Mouse (Mus musculus): ENCODE measurements around the gene Vps33a.
A peak's percentile ranks its signal among the peaks of the same experiment; 100 is the strongest.

Vps33a gene

DNA sequence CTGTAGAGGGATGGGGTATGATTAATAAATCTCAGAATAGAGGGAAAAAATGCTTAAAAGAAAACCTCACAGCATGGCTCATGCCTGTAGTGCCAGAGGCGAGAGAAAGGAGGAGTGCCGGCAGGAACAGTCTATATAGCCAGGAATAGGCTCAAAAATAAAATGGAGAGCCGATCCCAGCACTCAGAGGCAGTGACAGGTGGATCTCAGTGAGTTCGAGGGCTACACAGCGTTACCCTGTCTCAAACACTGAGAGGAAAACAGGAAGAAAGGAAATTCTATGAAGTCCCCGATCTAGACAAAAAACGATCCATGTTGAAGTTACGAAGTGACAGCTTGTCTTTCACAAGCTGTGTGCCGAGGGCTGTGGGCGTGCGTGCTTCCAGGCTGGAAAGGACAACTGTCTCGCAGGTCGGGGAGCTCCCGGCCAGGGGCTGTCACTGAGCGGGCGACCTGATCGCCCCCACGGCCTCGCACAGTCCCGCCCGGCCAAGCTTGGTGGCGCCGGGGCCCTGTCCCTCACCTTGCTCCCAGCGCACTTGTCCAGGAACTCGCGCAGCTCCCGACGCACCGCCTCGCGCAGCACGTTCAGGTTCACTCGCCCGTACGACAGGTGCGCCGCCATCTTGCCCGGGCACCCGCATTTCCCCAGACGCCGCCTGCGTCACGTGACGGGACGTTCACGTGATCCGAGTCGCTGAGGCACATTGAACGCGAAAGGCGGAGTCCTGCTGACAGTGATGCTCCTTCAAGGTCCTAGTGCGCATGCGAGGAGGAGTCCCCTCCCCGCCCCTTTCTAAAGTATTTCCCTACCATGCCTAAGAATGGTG is at the start of gene Vps33a:
Gene Vps33a (minus strand): TSS at position 682 of the 830 bp plus-strand sequence.
- peak; percentile 100 for DNase-seq (ENCODE audit: low read depth)

DNA sequence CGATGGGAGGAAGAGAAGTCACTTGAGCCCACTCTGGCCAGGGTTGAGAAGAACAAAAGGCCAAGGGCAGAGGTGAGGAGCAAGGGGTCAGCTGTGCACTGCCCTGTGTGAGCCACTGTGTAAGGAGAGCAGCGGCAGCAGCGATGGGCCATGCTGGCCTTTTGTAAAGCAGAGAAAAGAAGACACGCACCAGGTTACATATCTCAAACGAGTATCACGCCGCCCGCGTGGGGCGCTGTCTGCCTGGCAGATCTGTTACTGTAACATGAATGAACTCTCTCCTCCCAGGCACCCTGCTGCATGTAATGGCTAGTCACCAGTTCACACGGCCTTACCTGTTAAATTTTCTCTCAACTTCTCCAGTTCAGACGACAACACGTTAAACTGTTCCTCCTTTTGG is 49.6 kb upstream of the Vps33a start:
- DNase-seq (ENCODE audit: low read depth), result no peak

DNA sequence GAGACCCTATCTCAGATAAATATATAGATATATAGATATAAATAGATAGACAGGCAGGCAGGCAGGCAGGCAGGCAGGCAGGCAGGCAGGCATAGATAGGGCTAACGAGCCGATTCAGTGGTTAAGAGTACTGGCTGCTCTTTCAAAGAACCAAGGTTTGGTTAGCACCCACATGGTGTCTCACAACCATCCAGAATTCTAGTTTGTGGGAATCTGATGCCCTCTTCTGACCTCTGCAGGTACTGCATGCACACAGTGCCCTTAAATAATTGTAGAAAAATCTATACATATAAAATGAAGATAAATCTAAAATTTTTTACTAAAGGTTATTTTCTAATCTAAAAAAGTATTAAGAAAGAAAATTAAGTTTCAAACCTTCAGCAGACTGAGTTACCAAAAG is 45.7 kb upstream of the Vps33a start:
- peak; percentile 57 for DNase-seq (ENCODE audit: low read depth)

DNA sequence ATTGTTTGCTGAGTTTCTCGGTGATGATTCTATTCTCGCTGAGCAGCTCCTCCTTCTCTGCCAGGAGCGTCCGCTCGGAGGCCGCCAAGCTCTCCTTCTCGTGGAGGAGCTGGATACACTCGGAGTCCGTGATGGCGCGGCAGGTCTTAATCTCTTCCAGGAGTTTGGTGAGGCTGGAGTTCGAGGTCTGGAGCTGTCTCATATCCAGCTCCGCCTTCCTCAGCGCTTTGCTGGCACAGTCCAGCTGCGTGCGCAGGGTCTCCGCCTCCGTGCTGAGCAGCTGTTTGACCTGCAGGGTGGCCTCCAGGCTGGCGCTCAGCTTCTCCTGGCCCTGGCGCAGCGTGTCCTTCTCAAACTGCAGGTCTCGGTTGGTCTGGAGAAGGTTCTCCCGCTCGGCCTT is 41.4 kb upstream of the Vps33a start:
- DNase-seq (ENCODE audit: low read depth), result no peak

DNA sequence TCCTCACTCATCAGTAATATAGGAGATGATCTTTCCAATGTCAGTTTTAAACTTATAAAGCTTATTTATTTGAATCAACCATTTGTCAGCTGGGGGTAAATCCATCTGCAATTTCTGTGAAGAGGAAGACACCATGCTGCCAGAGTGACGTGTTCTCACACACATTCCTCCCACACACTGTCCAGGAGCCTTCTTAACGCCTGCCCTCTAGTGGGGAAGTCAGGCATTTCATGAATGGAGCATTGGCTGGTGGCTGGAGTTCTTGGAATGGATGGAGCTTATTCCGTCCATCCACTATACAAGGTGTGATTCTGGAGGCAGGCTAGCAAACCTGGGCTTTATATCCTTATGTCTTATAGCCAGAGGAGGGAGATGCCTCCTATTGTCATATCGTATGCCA is 37.0 kb upstream of the Vps33a start:
- DNase-seq (ENCODE audit: low read depth), result peak; percentile 89

DNA sequence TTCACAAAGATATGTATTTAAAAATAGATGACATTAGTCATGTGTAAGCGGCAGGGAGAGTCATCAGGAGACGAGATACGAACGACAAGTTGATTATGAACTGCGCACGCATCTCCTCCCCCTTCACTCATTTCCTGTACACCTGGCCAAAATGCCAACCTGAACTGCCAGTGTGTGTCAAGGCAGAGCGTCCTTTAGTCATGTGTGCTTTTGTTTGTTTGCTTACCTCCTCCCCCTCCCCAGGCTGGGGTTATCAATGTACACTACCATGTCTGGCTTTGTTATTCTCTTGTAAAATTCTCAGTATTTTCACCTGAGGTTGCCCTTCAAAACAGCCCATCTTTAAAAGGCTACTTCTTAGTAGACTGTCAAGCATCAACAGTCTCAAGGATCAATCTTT is 36.6 kb upstream of the Vps33a start:
- DNase-seq (ENCODE audit: low read depth), result no peak

DNA sequence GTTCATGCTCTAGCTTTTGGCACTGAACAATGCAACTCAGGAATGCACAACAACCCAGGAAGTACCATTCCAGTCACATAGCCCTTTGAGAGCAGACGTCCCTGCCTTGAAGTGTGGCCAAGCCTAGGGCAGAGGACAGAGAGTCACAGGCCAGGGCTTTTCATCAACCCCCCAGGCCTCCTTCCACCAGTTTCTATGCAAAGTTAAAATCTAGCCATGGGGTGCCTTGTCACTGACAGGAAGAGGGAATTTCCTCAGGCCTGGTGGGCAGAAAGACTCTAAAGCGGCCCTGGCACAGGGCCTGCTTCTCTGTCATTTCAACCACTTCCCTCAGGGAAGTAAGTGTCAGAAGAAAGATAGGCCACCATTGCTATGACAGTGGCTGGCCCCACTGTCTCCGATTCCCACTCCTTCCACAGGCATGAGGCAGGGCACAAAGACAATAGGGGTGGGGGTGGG is 34.4 kb upstream of the Vps33a start:
- no peak for DNase-seq (ENCODE audit: low read depth)

DNA sequence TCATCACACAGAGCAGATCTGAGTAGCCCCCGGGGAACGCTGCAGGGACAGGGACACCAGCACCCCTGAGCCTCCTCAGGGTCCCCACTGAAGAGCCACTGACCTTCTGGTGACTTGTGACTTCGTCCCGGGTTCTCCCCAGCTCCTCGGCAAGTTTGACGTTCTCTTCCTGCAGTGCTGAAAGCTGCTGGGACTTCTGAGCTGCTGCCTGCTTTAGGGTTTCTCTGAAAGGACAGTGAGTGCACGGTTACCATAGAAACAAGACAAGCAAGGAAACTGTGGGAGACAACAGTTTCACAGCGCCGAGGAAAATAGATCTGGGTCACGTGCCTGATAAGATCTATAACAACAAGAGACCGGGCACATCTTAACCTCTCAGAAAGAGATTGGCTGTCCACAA is 30.7 kb upstream of the Vps33a start:
- DNase-seq (ENCODE audit: low read depth), result no peak

DNA sequence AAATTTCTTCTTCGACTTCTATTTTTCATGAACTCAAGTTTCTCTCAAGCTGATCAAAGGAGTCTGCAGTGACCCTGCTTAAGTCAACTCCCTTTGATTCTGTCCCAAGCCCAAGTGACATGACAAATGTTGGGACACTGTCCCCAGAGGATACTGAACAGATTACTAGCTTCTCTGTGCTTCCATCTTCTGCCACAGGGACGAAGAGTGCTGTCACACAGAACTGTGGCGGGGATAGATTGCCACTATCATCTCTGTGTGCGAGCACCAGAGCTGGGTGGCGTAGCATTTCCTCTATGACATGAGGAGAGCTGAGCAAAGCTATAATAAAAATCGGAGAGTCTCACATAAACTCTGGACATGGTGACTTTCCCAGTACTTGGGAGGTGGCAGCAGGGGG is 29.3 kb upstream of the Vps33a start:
- no peak for DNase-seq (ENCODE audit: low read depth)

DNA sequence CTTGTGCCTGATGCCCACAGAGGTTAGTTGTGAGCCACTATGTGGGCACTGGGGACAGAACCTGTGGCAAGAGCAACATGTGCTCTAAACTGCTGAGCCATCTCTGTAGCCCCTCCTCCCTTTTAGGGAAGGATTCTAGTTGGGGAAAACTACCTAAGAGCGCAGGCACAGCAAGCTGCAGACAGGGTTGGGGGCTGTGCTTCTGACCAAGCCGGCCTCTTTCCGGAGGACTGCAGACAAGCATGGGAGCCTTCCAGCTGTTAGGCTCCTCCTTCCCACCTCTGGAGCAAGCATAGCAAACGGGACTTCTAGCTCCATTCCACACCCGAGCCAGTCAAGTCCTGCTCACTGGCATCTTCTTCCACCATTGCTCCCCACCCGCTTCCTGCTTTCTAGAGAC is 26.5 kb upstream of the Vps33a start:
- DNase-seq (ENCODE audit: low read depth), result no peak

DNA sequence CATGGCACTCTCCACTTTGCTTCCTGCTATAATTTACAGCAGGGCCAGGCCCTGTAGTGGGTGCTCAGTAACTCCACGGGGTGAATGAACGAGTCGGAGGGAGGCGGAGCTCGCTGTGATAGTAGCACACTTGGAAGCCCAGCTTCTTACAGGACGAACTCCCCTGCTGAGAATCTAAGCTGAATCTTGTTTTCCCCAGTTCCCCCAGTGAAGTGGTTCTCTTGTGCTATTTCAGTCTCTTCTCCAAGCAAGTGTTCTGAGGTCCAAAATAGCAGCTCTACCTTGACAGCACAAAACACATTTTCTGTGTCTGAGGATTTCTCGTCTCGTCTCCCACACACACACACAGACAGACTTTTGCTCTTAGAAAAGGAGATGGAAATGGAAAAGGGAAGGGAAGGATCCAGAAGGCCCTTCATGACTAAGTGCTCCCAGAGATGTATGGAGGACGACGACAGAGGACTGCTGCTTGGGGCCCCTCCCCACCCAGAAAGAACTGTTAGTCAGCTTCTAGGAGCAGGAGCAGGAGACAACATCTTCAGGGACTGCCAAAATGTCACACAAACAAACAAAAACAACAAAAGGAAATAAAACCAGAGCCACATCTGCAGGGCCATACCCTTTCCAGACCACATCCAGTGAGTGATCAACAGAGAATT is 20.9 kb upstream of the Vps33a start:
- DNase-seq (ENCODE audit: low read depth), result no peak

DNA sequence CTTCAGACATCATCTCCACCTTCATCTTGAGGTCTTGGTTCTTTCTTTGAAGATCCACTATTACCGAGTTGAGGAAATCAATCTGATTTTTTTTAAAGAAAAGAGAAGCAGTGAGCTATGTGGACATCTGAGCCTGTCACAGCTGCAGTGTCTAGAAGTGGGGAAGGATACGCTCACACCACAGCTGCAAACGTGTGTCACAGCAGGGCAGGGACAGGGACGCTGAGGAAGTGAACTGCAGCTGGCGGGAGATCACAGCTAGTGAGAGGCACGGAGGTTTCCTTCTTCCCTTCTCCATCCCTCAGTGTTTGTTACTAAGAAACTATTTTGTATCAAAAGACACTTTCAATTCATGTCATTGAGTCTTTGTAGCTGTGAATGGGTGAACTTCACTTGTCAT is 7.2 kb upstream of the Vps33a start:
- DNase-seq (ENCODE audit: low read depth), result no peak

DNA sequence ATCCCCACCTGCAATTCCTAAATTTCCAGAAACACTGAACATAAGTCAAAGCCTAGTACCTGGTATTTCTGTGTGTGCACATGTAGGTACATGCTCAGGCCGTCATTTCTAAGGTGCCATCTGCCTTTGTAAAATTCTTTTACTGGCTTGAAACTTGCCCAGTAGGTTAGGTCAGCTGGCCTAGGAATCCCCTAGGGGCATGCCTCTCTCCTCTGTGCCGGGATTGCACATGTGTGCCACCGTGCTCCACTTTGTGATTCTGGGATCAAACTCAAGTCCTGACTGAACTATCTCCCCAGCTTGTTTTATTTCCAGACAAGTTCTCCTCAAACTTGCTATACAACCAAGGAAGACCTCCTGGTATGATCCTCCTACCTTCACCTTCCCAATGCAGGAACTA is 3.9 kb upstream of the Vps33a start:
- DNase-seq (ENCODE audit: low read depth), result no peak

DNA sequence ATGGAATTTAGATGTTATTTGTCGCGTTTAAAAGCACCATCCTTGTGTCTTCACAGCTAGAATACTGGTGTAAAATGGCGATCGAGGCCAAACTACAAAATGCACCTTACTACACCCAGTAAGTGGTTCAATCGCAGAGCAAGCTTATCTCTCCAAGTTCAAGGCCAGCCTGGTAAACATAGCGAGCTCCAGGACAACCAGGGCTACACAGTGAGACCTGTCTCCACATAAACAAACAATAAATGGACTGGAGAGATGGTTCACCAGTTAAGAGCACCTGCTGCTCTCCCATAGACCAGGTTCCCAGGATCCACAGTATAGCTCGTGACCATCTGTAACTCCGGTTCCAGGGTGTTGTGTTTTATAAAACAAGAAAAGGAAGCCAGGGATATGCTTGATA is 524 bp upstream of the Vps33a start:
- peak; percentile 12 for DNase-seq (ENCODE audit: low read depth)

DNA sequence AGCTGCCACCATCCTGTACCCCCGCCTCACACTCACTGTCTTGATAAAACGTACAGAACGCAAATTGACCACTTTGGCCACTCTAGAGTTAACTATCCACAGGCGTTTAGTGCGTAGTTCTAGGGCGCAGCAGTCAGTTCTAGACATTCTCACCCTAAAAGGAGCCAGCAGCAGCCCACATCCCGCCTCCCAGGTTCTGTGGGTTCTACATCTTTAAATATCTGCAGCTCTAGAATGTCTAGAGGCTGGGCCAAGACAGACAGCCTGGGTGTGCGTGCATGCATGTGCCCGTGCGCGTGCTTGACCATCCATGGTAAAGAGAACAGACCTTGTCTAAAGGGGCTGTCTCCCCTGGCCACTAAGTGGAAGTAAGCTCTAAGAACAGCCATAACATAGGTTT is 11.7 kb downstream of the Vps33a start:
- no peak for DNase-seq (ENCODE audit: low read depth)

DNA sequence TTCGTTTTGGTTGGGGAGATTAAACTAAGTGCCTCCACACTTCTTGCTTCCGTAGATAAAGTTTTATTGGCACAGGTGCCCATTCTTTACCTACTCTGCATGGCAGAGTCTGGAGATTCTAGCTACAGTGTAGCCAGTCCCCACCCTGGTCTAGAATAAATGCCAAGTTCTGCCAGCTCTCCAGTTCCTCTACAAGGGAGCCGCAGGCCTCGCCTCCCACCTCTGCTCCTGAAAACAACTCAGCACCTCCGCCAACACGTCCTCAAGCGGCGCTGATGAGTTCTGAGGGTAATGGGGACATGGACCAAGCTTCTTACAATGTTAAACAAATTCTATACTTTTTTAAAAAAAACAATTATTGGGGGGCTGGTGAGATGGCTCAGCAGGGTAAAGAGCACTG is 13.2 kb downstream of the Vps33a start:
- no peak for DNase-seq (ENCODE audit: low read depth)

DNA sequence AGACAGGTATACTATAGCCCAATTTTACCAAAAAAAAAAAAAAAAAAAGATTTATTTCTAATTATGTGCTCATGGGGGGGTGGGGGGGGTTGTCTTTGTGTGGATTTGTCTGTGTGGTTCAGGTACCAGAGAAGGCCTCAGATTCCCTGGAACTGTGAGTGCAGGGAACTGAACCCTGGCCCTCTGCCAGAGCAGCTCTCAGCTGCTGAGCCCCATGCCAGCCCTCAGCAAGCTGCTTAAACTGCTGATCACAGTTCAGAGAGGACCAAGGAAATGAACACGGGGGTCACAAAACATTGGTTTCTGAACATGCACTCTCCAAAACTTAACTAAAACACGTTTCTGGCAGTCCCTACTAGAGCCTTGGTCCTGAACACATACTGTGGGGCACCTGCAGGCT is 16.4 kb downstream of the Vps33a start:
- DNase-seq (ENCODE audit: low read depth), result peak; percentile 5

DNA sequence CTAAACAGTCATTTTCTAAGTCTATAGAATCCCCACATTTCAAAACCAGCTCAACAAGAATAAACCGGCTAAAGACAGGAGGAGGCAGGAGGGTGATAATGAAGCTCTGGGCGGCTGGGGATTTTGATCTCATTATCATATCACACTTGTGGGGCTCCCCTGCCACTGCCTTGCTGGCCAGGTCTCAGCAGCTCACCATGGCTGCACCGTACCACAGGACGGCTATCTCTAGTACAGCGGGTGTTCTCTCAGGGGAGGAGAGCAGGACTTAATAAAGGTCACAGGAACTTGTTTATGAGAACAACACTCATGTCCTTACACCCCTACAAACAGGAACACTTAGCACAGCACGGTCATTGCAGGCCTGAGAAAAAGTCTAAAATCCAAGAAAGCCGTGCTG is 17.1 kb downstream of the Vps33a start:
- no peak for DNase-seq (ENCODE audit: low read depth)

DNA sequence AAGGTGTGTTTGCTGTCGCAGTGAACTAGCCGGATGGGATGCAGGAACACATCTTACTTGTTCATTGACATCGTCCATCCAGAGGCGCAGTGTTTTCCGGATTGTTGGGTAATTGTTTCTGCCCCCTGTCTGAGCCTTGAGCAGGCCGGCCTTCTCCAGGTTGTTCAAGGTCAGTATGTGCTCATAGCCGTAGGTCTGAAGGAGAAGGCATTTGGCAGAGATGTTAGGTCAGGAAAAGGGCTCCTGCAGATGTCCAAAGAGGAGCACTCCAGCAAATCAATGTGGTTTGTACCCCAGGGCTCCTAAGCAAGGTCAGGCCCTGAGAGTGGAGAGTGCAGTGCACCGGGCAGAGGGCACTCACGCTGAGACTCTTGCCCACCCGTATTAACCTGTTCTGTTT is 39.0 kb downstream of the Vps33a start:
- DNase-seq (ENCODE audit: low read depth), result no peak

DNA sequence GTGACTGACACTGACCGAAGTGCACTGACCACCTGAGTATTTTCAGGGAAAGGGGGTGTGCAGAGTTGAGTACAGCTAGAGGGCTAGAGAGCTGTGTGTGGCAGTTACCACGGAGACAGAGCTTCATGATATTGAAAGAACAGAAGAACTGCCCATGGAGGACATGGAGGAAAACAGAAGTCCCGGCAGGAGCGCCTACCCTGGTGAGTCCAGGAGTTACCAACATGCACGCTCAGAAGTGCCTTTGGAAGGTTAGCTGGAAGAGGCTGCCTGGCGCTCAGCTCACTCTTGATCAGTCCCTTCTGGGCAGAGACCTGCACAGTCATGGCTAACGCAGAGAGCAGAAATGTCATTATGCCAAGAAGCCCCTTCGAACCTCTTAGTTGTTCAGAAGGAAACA is 42.8 kb downstream of the Vps33a start:
- no peak for DNase-seq (ENCODE audit: low read depth)

DNA sequence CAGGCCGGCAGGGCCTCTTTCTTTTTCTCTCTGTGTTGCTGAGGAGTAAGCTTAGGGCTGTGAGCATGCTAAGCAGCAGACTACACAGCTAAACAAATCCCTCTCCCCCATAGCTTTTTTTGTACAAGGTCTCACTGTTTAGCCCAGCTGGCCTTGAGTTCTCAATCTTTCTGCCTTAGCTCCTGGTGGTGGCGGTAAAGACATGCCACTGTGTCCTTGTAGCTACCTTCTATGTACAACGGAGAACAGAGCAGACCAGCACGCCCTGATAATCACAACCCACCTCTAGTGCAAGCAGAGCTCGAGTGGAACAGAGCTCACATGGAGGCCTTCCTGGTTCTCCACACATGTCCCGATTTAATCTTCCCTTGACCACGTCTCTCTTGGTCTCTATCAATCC is 44.2 kb downstream of the Vps33a start:
- no peak for DNase-seq (ENCODE audit: low read depth)

DNA sequence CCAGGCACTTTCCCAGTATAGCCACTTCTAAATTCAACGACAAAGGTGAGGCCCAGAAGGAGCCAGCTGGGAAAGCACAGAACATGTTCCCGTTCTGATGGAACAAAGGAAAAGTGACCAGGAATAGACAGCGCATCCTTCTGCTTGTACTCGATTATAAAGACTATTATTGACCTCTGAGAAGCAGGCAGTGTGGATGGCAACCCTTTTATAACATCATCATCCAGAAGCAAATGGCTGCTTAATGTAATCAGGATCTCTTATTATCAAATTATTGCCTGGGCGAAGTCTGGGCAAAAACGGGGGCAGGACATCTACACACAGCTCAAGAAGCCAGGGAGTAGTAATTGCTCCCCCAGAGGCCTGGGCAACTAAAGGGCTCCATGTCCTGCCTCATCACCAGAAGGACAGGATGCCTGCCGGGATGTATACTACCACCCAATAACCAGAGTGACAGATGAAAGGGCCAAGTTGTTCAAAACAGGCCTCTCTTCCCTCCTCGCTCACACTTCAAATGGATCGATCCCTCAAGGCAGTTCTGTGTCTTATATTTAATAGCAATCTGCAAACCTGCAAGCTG is 46.8 kb downstream of the Vps33a start:
- no peak for DNase-seq (ENCODE audit: low read depth)

DNA sequence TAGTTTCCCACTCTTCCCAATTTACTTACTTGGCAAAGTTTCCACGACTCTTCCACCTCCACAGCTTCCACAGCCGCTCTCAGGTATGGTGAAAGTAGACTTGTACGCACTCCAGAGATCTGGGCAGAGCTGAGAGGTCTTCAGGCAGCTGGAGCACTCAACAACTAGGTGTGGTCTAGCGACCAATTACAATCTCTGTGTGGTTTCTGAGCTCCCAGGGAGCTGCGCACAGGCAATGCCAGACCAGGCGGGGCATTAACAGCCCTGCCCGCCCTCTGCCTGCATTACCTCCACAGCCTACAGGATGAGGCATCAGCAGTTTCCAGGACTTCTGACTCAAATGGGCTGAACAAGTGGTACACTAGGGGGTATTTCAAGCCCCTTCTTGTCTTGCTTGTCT is 47.6 kb downstream of the Vps33a start, which contains the start of gene Gm49027:
Gene Gm49027 (minus strand): TSS at position 208 of the 400 bp plus-strand sequence.
- no peak for DNase-seq (ENCODE audit: low read depth)

Data from NIH3T3 (cell line).